Mouse (Mus musculus): ENCODE data around the gene Gm20219. TPM values are rescaled to one million over a fixed set of nuclear protein-coding genes. Genes with fewer than 3 reads are reported as not detected.

The Gm20219 gene
- polyA plus RNA-seq, 1 experiment from 2014 or later, result 0.23 TPM

- Histone ChIP-seq H3K9me3 (replicated peaks) (no peaks in the 10 kb centered on the region), H3K27ac (no peak overlapping the region), H3K4me2 (no peak overlapping the region), H3K4me3 (no peak overlapping the region), H3K27me3 (no peaks in the 10 kb centered on the region), H3K4me1 (replicated peaks) (no peaks in the 10 kb centered on the region), H3K36me3 (no peaks in the 10 kb centered on the region), H3K9ac (no peak overlapping the region)
- peak; percentile 32 for ATAC-seq (replicated peaks; ENCODE audit: insufficient number of reproducible peaks, insufficient read depth, low FRiP score, low read depth)
- 25% methylated on average over 5 of the region's 6 CpGs for WGBS
Observed at GRCm38 (mm10) chr17:56540562-56540975, 13.6 kb downstream of the Gm20219 start.

GRCm38 (mm10) chr17:56537912-56538311 lies 16.3 kb downstream of the Gm20219 start:
- Histone ChIP-seq H3K4me2 (no peak overlapping the region), H3K4me1 (replicated peaks) (no peaks in the 10 kb centered on the region), H3K9me3 (replicated peaks) (no peaks in the 10 kb centered on the region), H3K27me3 (no peaks in the 10 kb centered on the region), H3K36me3 (no peaks in the 10 kb centered on the region), H3K27ac (no peak overlapping the region), H3K4me3 (no peak overlapping the region), H3K9ac (no peak overlapping the region)
- no peak for ATAC-seq (replicated peaks; ENCODE audit: insufficient number of reproducible peaks, insufficient read depth, low FRiP score, low read depth)
- WGBS, result 22% methylated on average over 8 of the region's 8 CpGs

GRCm38 (mm10) chr17:56536874-56537273 lies 17.3 kb downstream of the Gm20219 start:
- Histone ChIP-seq H3K27ac (no peak overlapping the region), H3K4me3 (no peak overlapping the region), H3K9ac (no peak overlapping the region), H3K27me3 (no peaks in the 10 kb centered on the region), H3K4me1 (replicated peaks) (no peaks in the 10 kb centered on the region), H3K36me3 (no peaks in the 10 kb centered on the region), H3K9me3 (replicated peaks) (no peaks in the 10 kb centered on the region), H3K4me2 (no peak overlapping the region)
- ATAC-seq (replicated peaks; ENCODE audit: insufficient number of reproducible peaks, insufficient read depth, low FRiP score, low read depth), result no peak
- WGBS, result 69% methylated on average over 3 of the region's 3 CpGs

GRCm38 (mm10) chr17:56536192-56536591 lies 18.0 kb downstream of the Gm20219 start:
- Histone ChIP-seq H3K4me1 (replicated peaks) (no peaks in the 10 kb centered on the region), H3K9me3 (replicated peaks) (no peaks in the 10 kb centered on the region), H3K36me3 (no peaks in the 10 kb centered on the region), H3K27me3 (no peaks in the 10 kb centered on the region), H3K4me3 (no peak overlapping the region), H3K9ac (no peak overlapping the region), H3K27ac (no peak overlapping the region), H3K4me2 (no peak overlapping the region)
- ATAC-seq (replicated peaks; ENCODE audit: insufficient number of reproducible peaks, insufficient read depth, low FRiP score, low read depth), result no peak
- 72% methylated on average over 14 of the region's 14 CpGs for WGBS

GRCm38 (mm10) chr17:56524943-56525342 lies 29.2 kb downstream of the Gm20219 start:
- Histone ChIP-seq H3K4me3 (no peak overlapping the region), H3K4me2 (no peak overlapping the region), H3K27ac (no peak overlapping the region), H3K27me3 (peaks cover 10% of the 10 kb centered on the region; the same call in 1 of the 2 replicates), H3K4me1 (replicated peaks) (no peaks in the 10 kb centered on the region), H3K9ac (no peak overlapping the region), H3K36me3 (no peaks in the 10 kb centered on the region), H3K9me3 (replicated peaks) (no peaks in the 10 kb centered on the region)
- WGBS, result 72% methylated on average over 4 of the region's 4 CpGs
- no peak for ATAC-seq (replicated peaks; ENCODE audit: insufficient number of reproducible peaks, insufficient read depth, low FRiP score, low read depth)

GRCm38 (mm10) chr17:56522744-56523143 lies 31.4 kb downstream of the Gm20219 start:
- WGBS, result 55% methylated on average over 1 of the region's 1 CpGs
- Histone ChIP-seq H3K9me3 (replicated peaks) (no peaks in the 10 kb centered on the region), H3K9ac (no peak overlapping the region), H3K27me3 (peaks cover 13% of the 10 kb centered on the region; the same call in 1 of the 2 replicates), H3K4me2 (no peak overlapping the region), H3K4me3 (no peak overlapping the region), H3K36me3 (no peaks in the 10 kb centered on the region), H3K4me1 (replicated peaks) (no peaks in the 10 kb centered on the region), H3K27ac (no peak overlapping the region)
- no peak for ATAC-seq (replicated peaks; ENCODE audit: insufficient number of reproducible peaks, insufficient read depth, low FRiP score, low read depth)

GRCm38 (mm10) chr17:56515690-56516410 lies 38.3 kb downstream of the Gm20219 start:
- Histone ChIP-seq H3K27ac (no peak overlapping the region), H3K9ac (no peak overlapping the region), H3K4me1 (replicated peaks) (peaks cover 18% of the 10 kb centered on the region), H3K4me3 (no peak overlapping the region), H3K9me3 (replicated peaks) (no peaks in the 10 kb centered on the region), H3K27me3 (peaks cover 62% of the 10 kb centered on the region), H3K36me3 (no peaks in the 10 kb centered on the region), H3K4me2 (no peak overlapping the region)
- 18% methylated on average over 13 of the region's 13 CpGs for WGBS
- 0 out of 2 replicates have a peak, but pooled peaks have one; percentile 28 for ATAC-seq (replicated peaks; ENCODE audit: insufficient number of reproducible peaks, insufficient read depth, low FRiP score, low read depth)

- H3K36me3 ChIP-seq, result no peaks in the 10 kb centered on the region
- no peak overlapping the region for H3K4me3 ChIP-seq
- WGBS, result 48% methylated on average over 12 of the region's 12 CpGs
- no peaks in the 10 kb centered on the region for H3K9me3 ChIP-seq (replicated peaks)
- H3K4me2 ChIP-seq, result no peak overlapping the region
- H3K27ac ChIP-seq, result no peak overlapping the region
- peaks cover 71% of the 10 kb centered on the region for H3K27me3 ChIP-seq
- peaks cover 24% of the 10 kb centered on the region for H3K4me1 ChIP-seq (replicated peaks)
- ATAC-seq (replicated peaks; ENCODE audit: insufficient number of reproducible peaks, insufficient read depth, low FRiP score, low read depth), result no peak
- H3K9ac ChIP-seq, result no peak overlapping the region
Observed at GRCm38 (mm10) chr17:56514916-56515315, 39.3 kb downstream of the Gm20219 start.

GRCm38 (mm10) chr17:56514330-56514729 lies 39.9 kb downstream of the Gm20219 start:
- peaks cover 77% of the 10 kb centered on the region for H3K27me3 ChIP-seq
- H3K4me1 ChIP-seq (replicated peaks), result peaks cover 24% of the 10 kb centered on the region
- H3K9me3 ChIP-seq (replicated peaks), result no peaks in the 10 kb centered on the region
- H3K27ac ChIP-seq, result no peak overlapping the region
- ATAC-seq (replicated peaks; ENCODE audit: insufficient number of reproducible peaks, insufficient read depth, low FRiP score, low read depth), result no peak
- H3K4me3 ChIP-seq, result no peak overlapping the region
- no peaks in the 10 kb centered on the region for H3K36me3 ChIP-seq
- no peak overlapping the region for H3K4me2 ChIP-seq
- H3K9ac ChIP-seq, result no peak overlapping the region

GRCm38 (mm10) chr17:56512310-56512709 lies 41.9 kb downstream of the Gm20219 start, which contains the start of gene Znrf4:
Znrf4 (minus strand) TSS chr17:56512431.
- ATAC-seq (replicated peaks; ENCODE audit: insufficient number of reproducible peaks, insufficient read depth, low FRiP score, low read depth), result no peak
- H3K4me2 ChIP-seq, result peak within 1 kb of the TSS; percentile 51
- peak within 1 kb of the TSS; percentile 30 for H3K4me3 ChIP-seq
- H3K4me1 ChIP-seq (replicated peaks), result peaks cover 27% of the 10 kb centered on the region
- H3K9me3 ChIP-seq (replicated peaks), result no peaks in the 10 kb centered on the region
- no peak within 1 kb of the TSS for H3K27ac ChIP-seq
- H3K27me3 ChIP-seq, result peaks cover 85% of the 10 kb centered on the region
- H3K36me3 ChIP-seq, result no peaks in the 10 kb centered on the region
- H3K9ac ChIP-seq, result no peak within 1 kb of the TSS
- 63% methylated on average over 22 of the region's 22 CpGs for WGBS

GRCm38 (mm10) chr17:56511707-56512090 lies 42.5 kb downstream of the Gm20219 start:
- Histone ChIP-seq H3K36me3 (no peaks in the 10 kb centered on the region), H3K4me1 (replicated peaks) (peaks cover 31% of the 10 kb centered on the region), H3K4me2 (peak overlapping the region; percentile 51), H3K4me3 (peak overlapping the region; percentile 30), H3K27ac (no peak overlapping the region), H3K9me3 (replicated peaks) (no peaks in the 10 kb centered on the region), H3K27me3 (peaks cover 79% of the 10 kb centered on the region), H3K9ac (no peak overlapping the region)
- no peak for ATAC-seq (replicated peaks; ENCODE audit: insufficient number of reproducible peaks, insufficient read depth, low FRiP score, low read depth)
- 22% methylated on average over 29 of the region's 29 CpGs for WGBS

Measured in heart, embryonic 15.5 days (tissue).